Mouse (Mus musculus) cerebellum, adult 2 months (tissue): Measurements from ENCODE around the gene Dpysl5.

ENCODE experiments used
- CTCF ChIP-seq: fragments of 200-500 bp; IDR thresholded peaks from 2 replicates; pipeline ENCODE4 v1.5.1; 2011; ENCODE audit warnings: low read depth, mild to moderate bottlenecking, control low read depth, low read length, moderate library complexity, borderline replicate concordance; ENCODE audit not compliant: insufficient read depth
- POLR2A ChIP-seq: fragments of 200-500 bp; IDR thresholded peaks from 2 replicates; pipeline ENCODE4 v1.6.1; 2011; ENCODE audit warnings: low read length, control low read depth, borderline replicate concordance; ENCODE audit not compliant: insufficient read depth

DNA sequence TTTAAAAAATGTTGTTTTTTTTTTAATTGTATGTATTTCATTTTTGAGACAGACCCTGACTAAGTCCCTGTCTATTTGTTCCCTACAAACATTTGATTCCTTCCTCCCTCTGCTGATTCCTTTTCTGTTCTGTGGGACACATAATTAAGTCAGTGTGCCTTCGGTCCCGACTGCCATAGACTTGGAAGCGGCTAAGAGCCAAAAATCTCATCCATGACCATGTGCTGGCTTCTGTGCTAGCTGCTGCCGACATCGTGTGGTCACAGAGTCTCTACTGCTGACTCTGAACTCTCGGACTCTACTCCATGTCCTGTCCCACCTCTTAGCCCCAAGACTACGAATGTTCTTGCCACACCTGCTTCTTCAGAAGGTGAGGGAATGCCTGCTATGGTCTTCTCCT, 21.1 kb downstream of the Dpysl5 start:
- TF ChIP-seq CTCF (no peak), POLR2A (no peak)
